Mouse (Mus musculus) ES-E14 (cell line): ENCODE results near the gene 5730522E02Rik. TPM values are rescaled to one million over a fixed set of nuclear protein-coding genes. Genes with fewer than 3 reads are reported as not detected.

Source experiments
- DNase-seq: peaks from one replicate; pipeline ENCODE4 v3.0.0-alpha.2; 2013; ENCODE audit warnings: low read depth, low spot score
- H3K27ac ChIP-seq: 2 replicates; pipeline ENCODE4 v1.5.1; 2012; ENCODE audit warnings: low read depth, mild to moderate bottlenecking, low read length, moderate library complexity, mixed read lengths; ENCODE audit not compliant: poor library complexity, insufficient read depth, severe bottlenecking
- H3K36me3 ChIP-seq: 2 replicates; pipeline ENCODE4 v1.6.1; 2012; ENCODE audit warnings: mild to moderate bottlenecking, low read length, moderate library complexity, mixed read lengths; ENCODE audit not compliant: control insufficient read depth, poor library complexity, insufficient read depth, severe bottlenecking
- H3K4me1 ChIP-seq, 2 experiments: fragments of 150-350 bp in 1 of 2; sonication (generic) in 1 of 2; 2 replicates each; pipeline ENCODE4 v1.6.1; 2012; ENCODE audit warnings: low read length in 2 of 2, mild to moderate bottlenecking in 1 of 2, mixed read lengths in 1 of 2; ENCODE audit not compliant: control insufficient read depth in 2 of 2, insufficient read depth in 2 of 2, poor library complexity in 1 of 2
- H3K4me3 ChIP-seq, 2 experiments: fragments of 150-350 bp in 1 of 2; sonication (generic) in 1 of 2; 2 replicates each; pipeline ENCODE4 v1.5.1; 2012; ENCODE audit warnings: low read length in 2 of 2, low read depth in 1 of 2, mild to moderate bottlenecking in 1 of 2, mixed read lengths in 1 of 2; ENCODE audit not compliant: insufficient read depth in 1 of 2, poor library complexity in 1 of 2, severe bottlenecking in 1 of 2
- H3K9ac ChIP-seq: 2 replicates; pipeline ENCODE4 v1.6.1; 2012; ENCODE audit warnings: low read depth, mild to moderate bottlenecking, low read length, mixed read lengths; ENCODE audit not compliant: poor library complexity, insufficient read depth, severe bottlenecking
- H3K9me3 ChIP-seq: fragments of 150-350 bp; sonication (generic); 2 replicates; pipeline ENCODE4 v1.6.1; 2012; ENCODE audit warnings: low read depth, mild to moderate bottlenecking, low read length; ENCODE audit not compliant: control insufficient read depth, insufficient read depth
- CHD2 ChIP-seq: IDR thresholded peaks from 2 replicates; pipeline ENCODE4 v1.6.1; 2014; ENCODE audit warnings: mild to moderate bottlenecking, low read depth, low read length, inconsistent platforms
- HCFC1 ChIP-seq: IDR thresholded peaks from 2 replicates; pipeline ENCODE4 v1.6.1; 2012; ENCODE audit warnings: low read length, inconsistent platforms, borderline replicate concordance; ENCODE audit not compliant: insufficient read depth
- MAFK ChIP-seq: IDR thresholded peaks from 2 replicates; pipeline ENCODE4 v1.6.1; 2014; ENCODE audit warnings: mild to moderate bottlenecking, low read depth, low read length, inconsistent platforms; ENCODE audit not compliant: insufficient read depth
- ZC3H11A ChIP-seq: IDR thresholded peaks from 2 replicates; pipeline ENCODE4 v1.6.1; 2012; ENCODE audit warnings: low read depth, mild to moderate bottlenecking, inconsistent platforms, low read length, borderline replicate concordance
- ZNF384 ChIP-seq: IDR thresholded peaks from 2 replicates; pipeline ENCODE4 v1.6.1; 2012; ENCODE audit warnings: low read depth, low read length, inconsistent platforms
- in situ Hi-C, 2 experiments: fragments of 600-800 bp; cut with MboI; formaldehyde crosslinking; loops; one replicate each; pipeline ENCODE4 v1.15.1; 2025; ENCODE audit warnings: low sequenced_read_pairs in 2 of 2, inconsistent platforms in 1 of 2; ENCODE audit not compliant: unreplicated experiment in 2 of 2
- total RNA-seq: library from RNA; depleted of rRNA; stranded (reverse); fragments of 300-350 nt; gene quantifications from 2 replicates; pipeline ENCODE4 v1.2.3, GENCODE M21; 2012

The 5730522E02Rik gene
- total RNA-seq, 1 experiment = 0.62 TPM

DNA sequence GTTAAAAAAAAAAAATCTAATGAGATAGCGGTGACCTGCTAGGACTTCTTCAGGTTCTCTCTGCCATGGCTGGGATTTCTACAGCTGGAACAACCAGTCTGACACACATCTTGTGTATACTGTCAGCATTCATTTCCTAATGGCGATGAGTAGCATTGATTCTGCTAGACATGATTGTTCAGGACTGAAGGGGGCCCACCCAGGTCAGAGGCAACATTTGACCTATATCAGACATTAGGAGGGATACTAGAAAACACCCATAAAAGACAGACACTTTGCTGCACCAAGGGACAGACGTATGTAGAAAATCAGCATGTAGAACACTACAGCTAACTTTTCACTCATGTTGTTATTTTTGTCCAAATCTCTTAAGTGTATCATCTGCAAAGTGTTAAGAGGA lies 507.8 kb downstream of the 5730522E02Rik start:
- Histone ChIP-seq H3K27ac (no peak overlapping the region), H3K4me3 (no peak overlapping the region), H3K36me3 (no peaks in the 10 kb centered on the region), H3K4me1 (no peaks in the 10 kb centered on the region), H3K9ac (no peak overlapping the region), H3K9me3 (no peaks in the 10 kb centered on the region)
- no peak for TF ChIP-seq ZNF384
- TF ChIP-seq MAFK = no peak
- no peak for TF ChIP-seq HCFC1
- no peak for DNase-seq
- in situ Hi-C loops = no loop called here

GRCm38 (mm10) chr11:25697508-25698193 lies 512.9 kb downstream of the 5730522E02Rik start:
- no peak for TF ChIP-seq HCFC1
- TF ChIP-seq CHD2 = no peak
- no peak for TF ChIP-seq ZC3H11A
- H3K9ac ChIP-seq = no peak overlapping the region
- no peak overlapping the region for H3K4me3 ChIP-seq
- in situ Hi-C loops = no loop called here
- no peaks in the 10 kb centered on the region for H3K9me3 ChIP-seq
- no peak overlapping the region for H3K27ac ChIP-seq
- H3K36me3 ChIP-seq = no peaks in the 10 kb centered on the region
- H3K4me1 ChIP-seq = no peaks in the 10 kb centered on the region
- no peak for DNase-seq

DNA sequence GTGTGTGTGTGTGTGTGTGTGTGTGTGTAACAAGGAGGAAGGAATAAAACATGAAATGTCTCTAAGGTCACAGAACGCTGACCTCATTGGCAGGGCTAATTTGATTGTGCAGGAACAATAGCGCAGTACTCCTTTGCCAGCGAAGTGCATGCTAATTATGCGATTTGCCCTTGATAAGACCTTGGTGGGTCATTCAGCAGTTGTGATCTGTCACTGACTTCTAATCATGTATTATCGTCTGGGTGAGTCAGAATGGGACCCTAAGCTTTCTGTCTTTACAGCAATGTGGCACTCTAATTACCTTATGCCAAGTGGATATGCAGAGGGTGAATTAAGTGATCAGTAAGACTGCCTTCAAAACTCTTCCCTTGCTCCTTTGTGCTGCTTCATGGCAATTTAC lies 514.4 kb downstream of the 5730522E02Rik start:
- no peak for DNase-seq
- in situ Hi-C loops = no loop called here
- Histone ChIP-seq H3K9me3 (no peaks in the 10 kb centered on the region), H3K9ac (no peak overlapping the region), H3K27ac (no peak overlapping the region), H3K4me1 (no peaks in the 10 kb centered on the region), H3K4me3 (no peak overlapping the region), H3K36me3 (no peaks in the 10 kb centered on the region)
- no peak for TF ChIP-seq MAFK
- no peak for TF ChIP-seq ZC3H11A
- no peak for TF ChIP-seq ZNF384
- no peak for TF ChIP-seq HCFC1
- TF ChIP-seq CHD2 = no peak

GRCm38 (mm10) chr11:25684731-25685130 lies 525.8 kb downstream of the 5730522E02Rik start:
- Histone ChIP-seq H3K4me3 (no peak overlapping the region), H3K9me3 (no peaks in the 10 kb centered on the region), H3K4me1 (no peaks in the 10 kb centered on the region), H3K36me3 (no peaks in the 10 kb centered on the region), H3K27ac (no peak overlapping the region), H3K9ac (no peak overlapping the region)
- DNase-seq = no peak
- in situ Hi-C loops = no loop called here
- no peak for TF ChIP-seq MAFK
- TF ChIP-seq HCFC1 = no peak
- no peak for TF ChIP-seq ZNF384
- no peak for TF ChIP-seq CHD2
- TF ChIP-seq ZC3H11A = no peak

DNA sequence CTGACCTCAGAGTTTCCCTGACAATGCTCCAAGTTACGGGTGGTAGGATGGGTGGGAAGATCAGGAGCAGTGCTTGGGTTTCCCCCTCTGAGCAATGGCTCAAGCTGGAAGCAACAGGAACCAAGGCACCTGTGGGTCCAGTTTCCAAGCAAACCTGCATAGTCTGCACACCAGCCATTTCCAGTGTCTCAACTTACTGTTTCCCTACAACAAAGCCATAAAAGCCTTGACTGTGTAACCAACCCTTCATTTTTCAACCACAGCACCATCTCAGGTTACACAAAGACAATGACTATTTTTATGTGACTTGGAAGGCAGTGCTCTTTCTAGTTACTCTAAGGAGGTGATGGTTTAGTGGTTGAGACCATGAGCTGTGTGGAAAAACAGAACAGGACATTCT lies 530.7 kb downstream of the 5730522E02Rik start:
- in situ Hi-C loops = no loop called here
- no peak overlapping the region for H3K27ac ChIP-seq
- no peaks in the 10 kb centered on the region for H3K4me1 ChIP-seq
- H3K36me3 ChIP-seq = no peaks in the 10 kb centered on the region
- no peak overlapping the region for H3K4me3 ChIP-seq
- TF ChIP-seq ZNF384 (no peak), MAFK (no peak), ZC3H11A (no peak), HCFC1 (no peak), CHD2 (no peak)
- no peaks in the 10 kb centered on the region for H3K9me3 ChIP-seq
- DNase-seq = no peak
- no peak overlapping the region for H3K9ac ChIP-seq
